Mouse (Mus musculus) brain, embryonic 14.5 days (tissue): ENCODE results near the gene Rasl11a.

Experiments
- CTCF ChIP-seq: fragments of 200-500 bp; IDR thresholded peaks from 2 replicates; pipeline ENCODE4 v1.5.1; 2012; ENCODE audit warnings: inconsistent platforms, mild to moderate bottlenecking, moderate library complexity, borderline replicate concordance; ENCODE audit not compliant: insufficient read depth, insufficient read length; ENCODE audit errors: extremely low read depth
- POLR2A ChIP-seq: fragments of 200-500 bp; IDR thresholded peaks from 2 replicates; pipeline ENCODE4 v1.6.1; 2012; ENCODE audit warnings: mild to moderate bottlenecking, inconsistent platforms, borderline replicate concordance; ENCODE audit not compliant: poor library complexity, insufficient read depth, insufficient read length, severe bottlenecking; ENCODE audit errors: extremely low read depth

DNA sequence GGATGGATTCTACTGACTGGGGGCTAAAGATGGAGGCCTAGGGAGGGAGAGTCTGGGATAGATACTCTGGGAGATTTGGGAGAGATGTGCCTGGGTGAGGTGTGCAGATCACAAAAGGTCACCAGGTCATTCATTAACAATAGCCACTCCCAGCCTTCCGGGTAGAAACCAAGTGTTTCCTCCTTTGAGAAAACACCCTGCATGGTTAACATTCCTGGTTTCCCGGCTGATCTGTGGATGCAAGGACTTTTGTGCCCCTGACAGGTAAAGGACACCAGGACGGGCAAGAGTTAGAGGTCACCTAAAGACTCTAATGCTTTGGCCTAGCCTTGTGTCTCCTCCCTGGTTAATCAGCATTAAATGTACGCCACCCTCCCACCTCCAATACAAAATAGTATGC lies 48.0 kb downstream of the Rasl11a start:
- TF ChIP-seq CTCF: no peak
- TF ChIP-seq POLR2A: no peak
